Mouse (Mus musculus) ES-E14 (cell line): ENCODE measurements around the gene Myo15. TPM values are rescaled to one million over a fixed set of nuclear protein-coding genes. Genes with fewer than 3 reads are reported as not detected.

Experiments
- DNase-seq: peaks from one replicate; pipeline ENCODE4 v3.0.0-alpha.2; 2013; ENCODE audit warnings: low read depth, low spot score
- H3K27ac ChIP-seq: 2 replicates; pipeline ENCODE4 v1.5.1; 2012; ENCODE audit warnings: low read depth, mild to moderate bottlenecking, low read length, moderate library complexity, mixed read lengths; ENCODE audit not compliant: poor library complexity, insufficient read depth, severe bottlenecking
- H3K36me3 ChIP-seq: 2 replicates; pipeline ENCODE4 v1.6.1; 2012; ENCODE audit warnings: mild to moderate bottlenecking, low read length, moderate library complexity, mixed read lengths; ENCODE audit not compliant: control insufficient read depth, poor library complexity, insufficient read depth, severe bottlenecking
- H3K4me1 ChIP-seq, 2 experiments: fragments of 150-350 bp in 1 of 2; sonication (generic) in 1 of 2; 2 replicates each; pipeline ENCODE4 v1.6.1; 2012; ENCODE audit warnings: low read length in 2 of 2, mild to moderate bottlenecking in 1 of 2, mixed read lengths in 1 of 2; ENCODE audit not compliant: control insufficient read depth in 2 of 2, insufficient read depth in 2 of 2, poor library complexity in 1 of 2
- H3K4me3 ChIP-seq, 2 experiments: fragments of 150-350 bp in 1 of 2; sonication (generic) in 1 of 2; 2 replicates each; pipeline ENCODE4 v1.5.1; 2012; ENCODE audit warnings: low read length in 2 of 2, low read depth in 1 of 2, mild to moderate bottlenecking in 1 of 2, mixed read lengths in 1 of 2; ENCODE audit not compliant: insufficient read depth in 1 of 2, poor library complexity in 1 of 2, severe bottlenecking in 1 of 2
- H3K9ac ChIP-seq: 2 replicates; pipeline ENCODE4 v1.6.1; 2012; ENCODE audit warnings: low read depth, mild to moderate bottlenecking, low read length, mixed read lengths; ENCODE audit not compliant: poor library complexity, insufficient read depth, severe bottlenecking
- H3K9me3 ChIP-seq: fragments of 150-350 bp; sonication (generic); 2 replicates; pipeline ENCODE4 v1.6.1; 2012; ENCODE audit warnings: low read depth, mild to moderate bottlenecking, low read length; ENCODE audit not compliant: control insufficient read depth, insufficient read depth
- CHD2 ChIP-seq: IDR thresholded peaks from 2 replicates; pipeline ENCODE4 v1.6.1; 2014; ENCODE audit warnings: mild to moderate bottlenecking, low read depth, low read length, inconsistent platforms
- HCFC1 ChIP-seq: IDR thresholded peaks from 2 replicates; pipeline ENCODE4 v1.6.1; 2012; ENCODE audit warnings: low read length, inconsistent platforms, borderline replicate concordance; ENCODE audit not compliant: insufficient read depth
- MAFK ChIP-seq: IDR thresholded peaks from 2 replicates; pipeline ENCODE4 v1.6.1; 2014; ENCODE audit warnings: mild to moderate bottlenecking, low read depth, low read length, inconsistent platforms; ENCODE audit not compliant: insufficient read depth
- ZC3H11A ChIP-seq: IDR thresholded peaks from 2 replicates; pipeline ENCODE4 v1.6.1; 2012; ENCODE audit warnings: low read depth, mild to moderate bottlenecking, inconsistent platforms, low read length, borderline replicate concordance
- ZNF384 ChIP-seq: IDR thresholded peaks from 2 replicates; pipeline ENCODE4 v1.6.1; 2012; ENCODE audit warnings: low read depth, low read length, inconsistent platforms
- in situ Hi-C, 2 experiments: fragments of 600-800 bp; cut with MboI; formaldehyde crosslinking; loops; one replicate each; pipeline ENCODE4 v1.15.1; 2025; ENCODE audit warnings: low sequenced_read_pairs in 2 of 2, inconsistent platforms in 1 of 2; ENCODE audit not compliant: unreplicated experiment in 2 of 2
- total RNA-seq: library from RNA; depleted of rRNA; stranded (reverse); fragments of 300-350 nt; gene quantifications from 2 replicates; pipeline ENCODE4 v1.2.3, GENCODE M21; 2012

Myo15 gene
- total RNA-seq, 1 experiment, result 0.31 TPM

DNA sequence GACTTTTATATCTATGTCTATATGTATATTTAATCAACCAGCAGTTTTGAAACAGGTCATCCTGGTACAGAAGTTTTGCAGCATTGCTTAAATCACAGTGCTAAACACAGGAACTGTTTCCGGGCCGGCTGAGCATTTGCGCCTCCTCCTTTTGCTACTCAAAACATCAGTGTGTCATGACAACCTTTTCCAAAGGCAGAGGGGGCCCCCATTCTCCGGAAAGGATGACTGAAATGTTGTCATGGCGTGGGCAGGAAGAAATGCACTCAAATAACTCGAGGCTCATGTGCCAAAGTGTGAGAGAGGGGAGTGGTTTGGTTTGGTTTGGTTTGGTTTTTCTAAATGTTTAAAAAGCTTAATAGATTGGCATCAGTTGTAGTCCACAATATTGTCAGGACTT, 26.2 kb upstream of the Myo15 start:
- no peaks in the 10 kb centered on the region for H3K9me3 ChIP-seq
- DNase-seq, result no peak
- peaks cover 14% of the 10 kb centered on the region for H3K36me3 ChIP-seq
- H3K9ac ChIP-seq, result no peak overlapping the region
- TF ChIP-seq CHD2 (no peak), ZNF384 (no peak), HCFC1 (no peak), MAFK (no peak), ZC3H11A (no peak)
- no peak overlapping the region for H3K27ac ChIP-seq
- H3K4me3 ChIP-seq, result no peak overlapping the region
- H3K4me1 ChIP-seq, result peaks cover 23 to 26% of the 10 kb centered on the region in 2 experiments
- in situ Hi-C loops, result no loop called here

DNA sequence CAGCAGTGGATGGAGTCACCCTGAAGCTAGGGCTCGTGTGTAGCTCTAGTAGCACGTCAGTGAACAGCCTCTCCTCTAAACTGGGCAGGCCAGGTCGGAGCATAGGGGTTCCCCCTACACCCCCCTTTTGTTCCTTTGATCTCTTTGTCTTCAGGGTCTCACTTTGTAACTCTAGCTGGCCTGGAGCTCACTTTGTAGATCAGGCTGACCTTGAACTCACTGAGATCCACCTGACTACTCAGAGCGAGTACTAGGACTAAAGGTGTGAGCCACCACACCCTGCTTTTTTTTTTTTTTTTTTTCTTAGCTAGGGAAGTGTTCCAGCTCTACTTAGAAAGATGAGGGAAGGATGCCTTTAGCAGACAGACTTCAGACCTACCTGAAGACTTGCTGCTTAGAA, 25.1 kb upstream of the Myo15 start:
- Histone ChIP-seq H3K4me3 (no peak overlapping the region), H3K36me3 (peaks cover 12% of the 10 kb centered on the region), H3K9me3 (no peaks in the 10 kb centered on the region), H3K9ac (no peak overlapping the region), H3K4me1 (peaks cover 17 to 22% of the 10 kb centered on the region in 2 experiments), H3K27ac (no peak overlapping the region)
- no peak for TF ChIP-seq MAFK
- no peak for TF ChIP-seq ZC3H11A
- peak; percentile 88 for TF ChIP-seq ZNF384
- in situ Hi-C loops, result no loop called here
- no peak for DNase-seq

DNA sequence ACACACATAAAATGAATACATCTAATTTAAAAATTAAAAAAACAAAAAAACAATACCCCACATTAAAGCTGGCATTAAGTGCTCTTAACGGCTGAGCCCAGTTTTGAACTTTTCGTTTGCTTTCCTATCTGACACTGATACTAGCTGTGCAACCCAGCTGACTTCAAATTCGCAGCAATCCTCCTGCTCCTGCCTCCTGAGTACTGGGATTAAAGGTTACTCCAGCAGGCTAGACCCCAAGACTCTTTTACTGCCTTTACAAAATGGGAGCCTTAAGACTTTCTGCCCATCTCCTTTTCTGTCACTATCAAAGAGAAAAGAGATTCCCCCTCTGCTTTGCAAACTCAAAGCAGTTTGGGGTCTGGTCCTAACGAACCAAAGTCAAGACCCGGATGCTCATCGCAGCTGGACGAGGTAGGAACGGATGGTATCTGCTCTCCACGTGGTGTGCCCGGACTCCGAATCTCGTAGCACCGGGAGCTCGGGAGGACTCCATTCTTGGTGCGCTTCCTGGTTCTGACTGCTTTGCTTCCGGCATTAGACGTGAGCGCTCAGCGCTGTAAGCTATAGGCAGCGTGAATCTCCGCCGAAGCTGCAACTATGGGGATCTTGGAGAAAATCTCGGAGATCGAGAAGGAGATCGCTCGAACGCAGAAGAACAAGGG, 14.9 kb upstream of the Myo15 start, which contains the start of gene Drg2:
Gene Drg2 (plus strand): TSS at position 512 of the 665 bp plus-strand sequence.
- in situ Hi-C loops, result no loop called here
- H3K4me1 ChIP-seq, result peaks cover 0 to 3% of the 10 kb centered on the region in 2 experiments; a peak in 1 of 4 replicates
- peaks cover 24% of the 10 kb centered on the region for H3K36me3 ChIP-seq
- peak; percentile 92 for DNase-seq
- no peaks in the 10 kb centered on the region for H3K9me3 ChIP-seq
- TF ChIP-seq CHD2, result 0 out of 2 replicates have a peak, but pooled peaks have one; percentile 49
- TF ChIP-seq ZC3H11A, result 0 out of 2 replicates have a peak, but pooled peaks have one; percentile 4
- TF ChIP-seq HCFC1, result peak; percentile 90
- no peak for TF ChIP-seq ZNF384
- no peak for TF ChIP-seq MAFK
- peak within 1 kb of the TSS; percentile 91 for H3K9ac ChIP-seq
- no peak within 1 kb of the TSS; the same call in 1 of the 2 replicates for H3K27ac ChIP-seq
- peak within 1 kb of the TSS; percentile 83 to 89 for H3K4me3 ChIP-seq

DNA sequence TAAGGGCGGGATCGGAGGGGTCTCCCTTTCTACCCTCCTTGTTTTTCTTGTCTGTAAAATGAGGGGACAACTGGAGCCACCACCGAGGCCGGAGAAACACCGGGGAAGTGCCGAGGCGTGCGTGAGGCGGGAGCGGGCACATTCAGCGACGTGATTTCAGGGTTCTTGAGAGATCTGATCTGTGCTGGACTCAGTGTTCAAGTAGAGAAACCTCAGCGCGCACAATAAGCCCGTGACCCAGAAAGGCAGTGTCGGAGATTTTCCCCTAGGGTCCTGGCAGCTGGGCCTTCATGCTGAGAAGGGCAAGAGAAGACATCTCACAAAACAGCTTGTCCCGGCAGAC, 14.4 kb upstream of the Myo15 start:
- Histone ChIP-seq H3K9me3 (no peaks in the 10 kb centered on the region), H3K4me3 (peak overlapping the region; percentile 83 to 89), H3K4me1 (peaks cover 0 to 3% of the 10 kb centered on the region in 2 experiments; a peak in 1 of 4 replicates), H3K27ac (no peak overlapping the region; the same call in 1 of the 2 replicates), H3K9ac (peak overlapping the region; percentile 91), H3K36me3 (peaks cover 28% of the 10 kb centered on the region)
- TF ChIP-seq CHD2, result 0 out of 2 replicates have a peak, but pooled peaks have one; percentile 13
- no peak for TF ChIP-seq ZNF384
- in situ Hi-C loops, result no loop called here
- no peak for DNase-seq
